Mouse (Mus musculus): Measurements from ENCODE around the gene Galm. TPM values are rescaled to one million over a fixed set of nuclear protein-coding genes. Genes with fewer than 3 reads are reported as not detected.
A peak's percentile ranks its signal among the peaks of the same experiment; 100 is the strongest.
"Not testable (repeated sequence)": the region's sequence is repeated elsewhere in the genome, so short reads cannot be mapped to it uniquely, and the experiment has no call there.

Gene Galm
- polyA plus RNA-seq, 1 experiment from 2014 or later: 38.4 TPM

GRCm38 (mm10) chr17:80199160-80199778, 72.0 kb downstream of the Galm start:
- H3K4me2 ChIP-seq (ENCODE audit: low read length): no peak overlapping the region
- no peaks in the 10 kb centered on the region; the same call in 1 of the 2 replicates for H3K4me1 ChIP-seq (replicated peaks; ENCODE audit: control insufficient read depth, insufficient read depth, low read length)
- H3K9me3 ChIP-seq (ENCODE audit: control insufficient read depth, low read length): no peaks in the 10 kb centered on the region
- H3K9ac ChIP-seq (ENCODE audit: low read length): no peak overlapping the region
- ATAC-seq (replicated peaks; ENCODE audit: low FRiP score, low TSS enrichment, low read depth): peak; percentile 67
- no peak for DNase-seq (ENCODE audit: low spot score)
- no peak overlapping the region for H3K27ac ChIP-seq (ENCODE audit: low read depth)
- H3K4me3 ChIP-seq (ENCODE audit: low read depth, low read length): no peak overlapping the region
- no peaks in the 10 kb centered on the region for H3K27me3 ChIP-seq (replicated peaks; ENCODE audit: control insufficient read depth, insufficient read depth, low read length)
- H3K36me3 ChIP-seq (ENCODE audit: control insufficient read depth, insufficient read depth, low read length): peaks cover 87% of the 10 kb centered on the region
- WGBS: 95% methylated on average over 3 of the region's 3 CpGs

- H3K27me3 ChIP-seq (replicated peaks; ENCODE audit: control insufficient read depth, insufficient read depth, low read length): no peaks in the 10 kb centered on the region
- WGBS: 19% methylated on average over 5 of the region's 5 CpGs
- H3K4me3 ChIP-seq (ENCODE audit: low read depth, low read length): peak overlapping the region; percentile 97
- peak overlapping the region; percentile 84 for H3K4me2 ChIP-seq (ENCODE audit: low read length)
- ATAC-seq (replicated peaks; ENCODE audit: low FRiP score, low TSS enrichment, low read depth) (no peak), DNase-seq (ENCODE audit: low spot score) (no peak)
- H3K4me1 ChIP-seq (replicated peaks; ENCODE audit: control insufficient read depth, insufficient read depth, low read length): no peaks in the 10 kb centered on the region; the same call in 1 of the 2 replicates
- H3K36me3 ChIP-seq (ENCODE audit: control insufficient read depth, insufficient read depth, low read length): peaks cover 46% of the 10 kb centered on the region
- H3K27ac ChIP-seq (ENCODE audit: low read depth): peak overlapping the region; percentile 99
- peak overlapping the region; percentile 99 for H3K9ac ChIP-seq (ENCODE audit: low read length)
- H3K9me3 ChIP-seq (ENCODE audit: control insufficient read depth, low read length): no peaks in the 10 kb centered on the region
Observed at GRCm38 (mm10) chr17:80205657-80206056, 78.4 kb downstream of the Galm start.

GRCm38 (mm10) chr17:80206301-80206670, 79.0 kb downstream of the Galm start:
- H3K9me3 ChIP-seq (ENCODE audit: control insufficient read depth, low read length): no peaks in the 10 kb centered on the region
- H3K4me3 ChIP-seq (ENCODE audit: low read depth, low read length): peak overlapping the region; percentile 97
- WGBS: under 1% methylated on average over 36 of the region's 36 CpGs
- peak overlapping the region; percentile 99 for H3K27ac ChIP-seq (ENCODE audit: low read depth)
- no peaks in the 10 kb centered on the region; the same call in 1 of the 2 replicates for H3K4me1 ChIP-seq (replicated peaks; ENCODE audit: control insufficient read depth, insufficient read depth, low read length)
- ATAC-seq (replicated peaks; ENCODE audit: low FRiP score, low TSS enrichment, low read depth) (peak; percentile 66), DNase-seq (ENCODE audit: low spot score) (no peak)
- H3K9ac ChIP-seq (ENCODE audit: low read length): peak overlapping the region; percentile 99
- H3K4me2 ChIP-seq (ENCODE audit: low read length): peak overlapping the region; percentile 84
- H3K36me3 ChIP-seq (ENCODE audit: control insufficient read depth, insufficient read depth, low read length): peaks cover 41% of the 10 kb centered on the region
- no peaks in the 10 kb centered on the region for H3K27me3 ChIP-seq (replicated peaks; ENCODE audit: control insufficient read depth, insufficient read depth, low read length)

GRCm38 (mm10) chr17:80206671-80207581, 79.7 kb downstream of the Galm start, which contains the start of the genes Srsf7 and Ttc39d:
Gene Srsf7 (minus strand): TSS chr17:80207307.
Gene Ttc39d (plus strand): TSS chr17:80207460.
- ATAC-seq (replicated peaks; ENCODE audit: low FRiP score, low TSS enrichment, low read depth) (peak; percentile 93), DNase-seq (ENCODE audit: low spot score) (peak; percentile 100)
- Histone ChIP-seq H3K4me3 (ENCODE audit: low read depth, low read length) (peak within 1 kb of the TSS; percentile 97), H3K36me3 (ENCODE audit: control insufficient read depth, insufficient read depth, low read length) (peaks cover 34% of the 10 kb centered on the region), H3K27me3 (replicated peaks; ENCODE audit: control insufficient read depth, insufficient read depth, low read length) (no peaks in the 10 kb centered on the region), H3K27ac (ENCODE audit: low read depth) (peak within 1 kb of the TSS; percentile 99), H3K4me1 (replicated peaks; ENCODE audit: control insufficient read depth, insufficient read depth, low read length) (no peaks in the 10 kb centered on the region; the same call in 1 of the 2 replicates), H3K9me3 (ENCODE audit: control insufficient read depth, low read length) (no peaks in the 10 kb centered on the region), H3K9ac (ENCODE audit: low read length) (peak within 1 kb of the TSS; percentile 99), H3K4me2 (ENCODE audit: low read length) (peak within 1 kb of the TSS; percentile 84)
- WGBS: under 1% methylated on average over 83 of the region's 95 CpGs

- DNase-seq (ENCODE audit: low spot score); ATAC-seq (replicated peaks; ENCODE audit: low FRiP score, low TSS enrichment, low read depth); H3K9ac ChIP-seq (ENCODE audit: low read length); H3K4me1 ChIP-seq (replicated peaks; ENCODE audit: control insufficient read depth, insufficient read depth, low read length); H3K9me3 ChIP-seq (ENCODE audit: control insufficient read depth, low read length); H3K27me3 ChIP-seq (replicated peaks; ENCODE audit: control insufficient read depth, insufficient read depth, low read length); H3K4me2 ChIP-seq (ENCODE audit: low read length); H3K4me3 ChIP-seq (ENCODE audit: low read depth, low read length); H3K27ac ChIP-seq (ENCODE audit: low read depth); H3K36me3 ChIP-seq (ENCODE audit: control insufficient read depth, insufficient read depth, low read length): not testable (repeated sequence)
- 90% methylated on average over 4 of the region's 4 CpGs for WGBS
Observed at GRCm38 (mm10) chr17:80213998-80214397, 86.7 kb downstream of the Galm start.

- Histone ChIP-seq H3K4me3 (ENCODE audit: low read depth, low read length) (no peak overlapping the region), H3K36me3 (ENCODE audit: control insufficient read depth, insufficient read depth, low read length) (no peaks in the 10 kb centered on the region), H3K27me3 (replicated peaks; ENCODE audit: control insufficient read depth, insufficient read depth, low read length) (no peaks in the 10 kb centered on the region), H3K9me3 (ENCODE audit: control insufficient read depth, low read length) (no peaks in the 10 kb centered on the region), H3K9ac (ENCODE audit: low read length) (no peak overlapping the region), H3K4me2 (ENCODE audit: low read length) (no peak overlapping the region), H3K27ac (ENCODE audit: low read depth) (no peak overlapping the region), H3K4me1 (replicated peaks; ENCODE audit: control insufficient read depth, insufficient read depth, low read length) (0 out of 2 replicates have a peak, but pooled peaks cover 3% of the 10 kb centered on the region)
- no peak for ATAC-seq (replicated peaks; ENCODE audit: low FRiP score, low TSS enrichment, low read depth)
- no peak for DNase-seq (ENCODE audit: low spot score)
- WGBS: 72% methylated on average over 2 of the region's 2 CpGs
Observed at GRCm38 (mm10) chr17:80220131-80220530, 92.9 kb downstream of the Galm start.

- no peaks in the 10 kb centered on the region for H3K9me3 ChIP-seq (ENCODE audit: control insufficient read depth, low read length)
- H3K27me3 ChIP-seq (replicated peaks; ENCODE audit: control insufficient read depth, insufficient read depth, low read length): no peaks in the 10 kb centered on the region
- no peak overlapping the region for H3K27ac ChIP-seq (ENCODE audit: low read depth)
- no peak overlapping the region for H3K4me3 ChIP-seq (ENCODE audit: low read depth, low read length)
- H3K9ac ChIP-seq (ENCODE audit: low read length): no peak overlapping the region
- no peak overlapping the region for H3K4me2 ChIP-seq (ENCODE audit: low read length)
- no peak for ATAC-seq (replicated peaks; ENCODE audit: low FRiP score, low TSS enrichment, low read depth)
- no peak for DNase-seq (ENCODE audit: low spot score)
- WGBS: 64% methylated on average over 9 of the region's 9 CpGs
- no peaks in the 10 kb centered on the region for H3K36me3 ChIP-seq (ENCODE audit: control insufficient read depth, insufficient read depth, low read length)
- H3K4me1 ChIP-seq (replicated peaks; ENCODE audit: control insufficient read depth, insufficient read depth, low read length): 0 out of 2 replicates have a peak, but pooled peaks cover 3% of the 10 kb centered on the region
Observed at GRCm38 (mm10) chr17:80221202-80221601, 93.9 kb downstream of the Galm start.

- H3K4me2 ChIP-seq (ENCODE audit: low read length): no peak overlapping the region
- H3K27ac ChIP-seq (ENCODE audit: low read depth): no peak overlapping the region
- H3K9ac ChIP-seq (ENCODE audit: low read length): no peak overlapping the region
- no peak for ATAC-seq (replicated peaks; ENCODE audit: low FRiP score, low TSS enrichment, low read depth)
- WGBS: 66% methylated on average over 3 of the region's 3 CpGs
- 0 out of 2 replicates have a peak, but pooled peaks cover 3% of the 10 kb centered on the region for H3K36me3 ChIP-seq (ENCODE audit: control insufficient read depth, insufficient read depth, low read length)
- H3K4me1 ChIP-seq (replicated peaks; ENCODE audit: control insufficient read depth, insufficient read depth, low read length): 0 out of 2 replicates have a peak, but pooled peaks cover 3% of the 10 kb centered on the region
- no peak for DNase-seq (ENCODE audit: low spot score)
- H3K9me3 ChIP-seq (ENCODE audit: control insufficient read depth, low read length): no peaks in the 10 kb centered on the region
- no peaks in the 10 kb centered on the region for H3K27me3 ChIP-seq (replicated peaks; ENCODE audit: control insufficient read depth, insufficient read depth, low read length)
- H3K4me3 ChIP-seq (ENCODE audit: low read depth, low read length): no peak overlapping the region
Observed at GRCm38 (mm10) chr17:80221890-80222628, 94.8 kb downstream of the Galm start.

All from intestine, embryonic 14.5 days (tissue).